Mouse (Mus musculus) midbrain, embryonic 14.5 days (tissue): Measurements from ENCODE around the gene Ubb. TPM values are rescaled to one million over a fixed set of nuclear protein-coding genes. Genes with fewer than 3 reads are reported as not detected.
"Not testable (repeated sequence)": the region's sequence is repeated elsewhere in the genome, so short reads cannot be mapped to it uniquely, and the experiment has no call there.

ENCODE experiments used
- ATAC-seq: fragments of 200-750 bp; cut with Nextera tagmentation; 2 replicates; pipeline ENCODE4 v1.8.0; 2017; ENCODE audit warnings: moderate number of reproducible peaks, moderate library complexity; ENCODE audit not compliant: low FRiP score, low TSS enrichment
- DNase-seq: peaks from one replicate; pipeline ENCODE4 v3.0.0-alpha.2; 2015
- H3K27ac ChIP-seq: fragments of 300-500 bp; sonication (generic); replicated peaks from 2 replicates; pipeline ENCODE4 v1.5.1; 2014; ENCODE audit warnings: mild to moderate bottlenecking, low read depth, low read length, moderate library complexity
- H3K27me3 ChIP-seq: fragments of 300-500 bp; sonication (generic); 2 replicates; pipeline ENCODE4 v1.6.1; 2014; ENCODE audit warnings: low read length, control low read depth, mixed read lengths; ENCODE audit not compliant: control insufficient read depth, insufficient read depth
- H3K36me3 ChIP-seq: fragments of 300-500 bp; sonication (generic); 2 replicates; pipeline ENCODE4 v1.6.1; 2014; ENCODE audit warnings: low read length, control low read depth; ENCODE audit not compliant: control insufficient read depth, insufficient read depth
- H3K4me1 ChIP-seq: fragments of 300-500 bp; sonication (generic); 2 replicates; pipeline ENCODE4 v1.6.1; 2014; ENCODE audit warnings: mild to moderate bottlenecking, antibody characterized with exemption, low read length, control low read depth; ENCODE audit not compliant: control insufficient read depth, insufficient read depth
- H3K4me2 ChIP-seq: fragments of 300-500 bp; sonication (generic); 2 replicates; pipeline ENCODE4 v1.6.1; 2014; ENCODE audit warnings: mild to moderate bottlenecking, low read length, moderate library complexity
- H3K4me3 ChIP-seq: fragments of 300-500 bp; sonication (generic); replicated peaks from 2 replicates; pipeline ENCODE4 v1.5.1; 2014; ENCODE audit warnings: low read depth, low read length
- H3K9ac ChIP-seq: fragments of 300-500 bp; sonication (generic); replicated peaks from 2 replicates; pipeline ENCODE4 v1.6.1; 2014; ENCODE audit warnings: mild to moderate bottlenecking, low read length, moderate library complexity
- H3K9me3 ChIP-seq: fragments of 300-500 bp; sonication (generic); 2 replicates; pipeline ENCODE4 v1.6.1; 2016; ENCODE audit warnings: low read length, control low read depth, mixed read lengths; ENCODE audit not compliant: control insufficient read depth
- WGBS: fragments of 180-500 bp; shearing (Covaris S2); extraction: QIAGEN DNeasy Blood & Tissue Kit; methylation state at CpG from one replicate; pipeline ENCODE4 v1.1.7; 2014; 5-methylcytosine and 5-hydroxymethylcytosine counted together
- polyA plus RNA-seq: library from polyadenylated mRNA; unstranded; fragments of >200 nt; fragmentation: Nextera tagmentation; extraction: Ambion mirVana; gene quantifications from 2 replicates; pipeline ENCODE4 v1.2.1, GENCODE M21; 2014

The Ubb gene
- 4,878 and 5,143 TPM in 2 replicates for polyA plus RNA-seq

DNA sequence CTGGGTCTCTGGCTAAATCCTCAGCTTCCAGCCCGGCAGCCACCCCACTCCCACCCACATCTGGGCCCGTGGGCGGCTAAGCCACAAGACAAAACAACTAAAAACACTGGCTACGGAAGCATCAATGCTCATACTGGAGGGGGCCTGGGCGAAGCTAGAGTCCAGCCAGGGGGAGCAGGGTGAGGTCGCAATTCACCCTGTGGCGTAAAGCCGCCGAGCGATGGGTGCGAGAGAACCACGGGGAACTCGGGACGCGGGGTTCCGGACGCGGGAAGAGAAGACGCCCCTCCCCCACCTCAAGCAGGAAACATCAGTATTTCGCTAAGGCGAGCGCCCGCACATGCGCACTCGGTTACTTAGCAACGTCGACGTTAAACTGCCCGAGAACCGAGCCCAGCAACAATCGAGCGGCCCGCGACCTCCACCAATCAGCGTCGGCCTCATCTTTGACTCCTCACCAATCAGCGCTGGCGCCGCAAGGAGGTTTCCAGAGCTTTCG is at the start of gene Ubb:
Ubb (plus strand) TSS at position 445 of the 499 bp plus-strand sequence.
- under 1% methylated on average over 40 of the region's 40 CpGs for WGBS
- no peaks in the 10 kb centered on the region for H3K9me3 ChIP-seq

DNA sequence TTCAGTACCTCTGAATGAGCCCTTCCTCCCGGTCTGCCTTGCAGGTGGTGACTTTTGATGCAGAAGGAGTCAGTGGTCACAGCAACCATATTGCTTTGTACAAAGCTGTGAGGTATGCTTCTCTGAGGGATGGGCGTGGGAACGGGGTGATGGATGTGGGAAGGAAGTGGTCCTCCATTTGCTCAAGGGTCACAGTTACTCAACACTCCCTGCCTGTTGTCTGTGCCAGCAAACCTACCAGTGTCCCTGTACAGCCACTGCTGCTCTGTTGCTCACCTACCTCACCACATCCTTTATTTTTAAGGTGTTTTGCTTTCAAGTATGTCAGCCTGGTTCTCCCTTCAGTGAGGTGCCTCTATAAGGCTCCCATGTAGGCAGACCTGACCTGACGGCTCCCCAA is 43.3 kb upstream of the Ubb start:
- no peak for DNase-seq
- Histone ChIP-seq H3K27me3 (no peaks in the 10 kb centered on the region), H3K4me2 (no peak overlapping the region), H3K4me1 (0 out of 2 replicates have a peak, but pooled peaks cover 2% of the 10 kb centered on the region), H3K4me3 (no peak overlapping the region), H3K27ac (no peak overlapping the region), H3K9ac (no peak overlapping the region), H3K36me3 (no peaks in the 10 kb centered on the region), H3K9me3 (no peaks in the 10 kb centered on the region)
- WGBS = 89% methylated on average over 4 of the region's 4 CpGs
- no peak for ATAC-seq

More for the DNA sequence above, at the start of gene Ubb:
- Histone ChIP-seq H3K4me2 (peak within 1 kb of the TSS; percentile 85), H3K27me3 (no peaks in the 10 kb centered on the region), H3K9ac (peak within 1 kb of the TSS; percentile 95), H3K36me3 (peaks cover 21% of the 10 kb centered on the region), H3K4me1 (peaks cover 36% of the 10 kb centered on the region), H3K4me3 (peak within 1 kb of the TSS; percentile 55), H3K27ac (peak within 1 kb of the TSS; percentile 98)
- ATAC-seq = peak; percentile 96
- DNase-seq = peak; percentile 100

DNA sequence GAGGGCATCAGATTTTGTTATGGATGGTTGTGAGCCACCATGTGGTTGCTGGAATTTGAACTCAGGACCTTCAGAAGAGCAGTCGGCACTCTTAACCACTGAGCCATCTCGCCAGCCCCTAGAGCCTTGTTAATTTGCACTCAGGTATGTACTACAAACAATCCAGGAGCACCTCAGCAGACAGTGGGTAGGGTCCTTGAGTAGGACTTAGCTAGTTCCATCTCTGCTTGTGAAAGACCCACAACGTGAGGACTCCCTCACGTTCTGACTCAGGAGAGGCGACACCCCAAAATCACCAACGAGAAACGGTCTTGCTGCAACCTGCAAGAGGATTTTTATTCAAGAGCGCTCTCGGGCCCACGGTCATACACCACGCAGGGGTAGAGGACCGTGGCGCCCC is 42.6 kb upstream of the Ubb start:
- not testable (repeated sequence) for H3K27me3 ChIP-seq, H3K36me3 ChIP-seq, ATAC-seq, H3K4me2 ChIP-seq, DNase-seq, H3K9me3 ChIP-seq, H3K9ac ChIP-seq, H3K27ac ChIP-seq, H3K4me1 ChIP-seq, H3K4me3 ChIP-seq
- 97% methylated on average over 13 of the region's 13 CpGs for WGBS

DNA sequence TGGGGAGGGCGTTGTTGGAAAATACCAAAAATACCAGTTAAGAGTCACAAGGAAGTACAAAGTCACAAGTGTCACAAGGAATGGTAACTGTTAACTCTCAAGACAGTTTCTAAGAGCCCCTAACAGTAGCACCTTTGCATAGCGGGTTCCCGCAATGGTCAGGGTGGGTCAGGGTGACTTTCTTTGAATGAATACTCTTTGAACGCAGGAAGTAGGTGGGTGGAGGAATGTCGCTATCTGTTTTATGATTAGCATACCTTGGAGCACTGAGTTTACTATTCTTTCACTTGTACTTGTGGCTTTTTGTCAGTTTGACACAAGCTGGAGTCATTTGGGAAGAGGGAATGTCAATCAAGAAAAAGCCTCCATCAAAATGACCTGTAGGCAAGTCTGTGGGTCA is 42.2 kb upstream of the Ubb start:
- WGBS = 96% methylated on average over 5 of the region's 5 CpGs
- not testable (repeated sequence) for H3K36me3 ChIP-seq, H3K9ac ChIP-seq, H3K4me3 ChIP-seq, ATAC-seq, DNase-seq, H3K27me3 ChIP-seq, H3K4me2 ChIP-seq, H3K27ac ChIP-seq, H3K4me1 ChIP-seq, H3K9me3 ChIP-seq

DNA sequence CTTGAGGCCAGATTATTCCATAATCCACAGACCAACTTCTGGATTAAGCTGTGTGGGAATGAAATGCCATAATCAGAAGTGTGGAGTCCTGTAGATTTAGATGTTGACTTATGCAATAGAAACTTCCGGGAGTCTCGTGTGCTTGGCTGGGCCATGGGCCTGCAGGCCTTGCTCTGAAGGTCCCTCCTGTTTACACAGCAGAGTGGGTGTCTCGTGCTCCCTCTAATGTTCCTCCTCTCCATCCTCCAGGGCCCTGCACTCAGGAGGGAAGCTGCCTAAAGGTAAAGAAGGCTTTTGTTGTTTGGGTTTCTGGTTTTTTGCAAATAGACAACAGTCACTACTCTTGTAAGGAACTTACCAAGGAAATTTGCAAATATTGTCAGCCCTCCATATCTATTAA is 41.4 kb upstream of the Ubb start:
- Histone ChIP-seq H3K9me3 (no peaks in the 10 kb centered on the region), H3K27ac (no peak overlapping the region), H3K4me1 (0 out of 2 replicates have a peak, but pooled peaks cover 2% of the 10 kb centered on the region), H3K27me3 (no peaks in the 10 kb centered on the region), H3K9ac (no peak overlapping the region), H3K4me2 (no peak overlapping the region), H3K4me3 (no peak overlapping the region), H3K36me3 (no peaks in the 10 kb centered on the region)
- ATAC-seq (no peak), DNase-seq (no peak)
- WGBS = 85% methylated on average over 3 of the region's 3 CpGs

DNA sequence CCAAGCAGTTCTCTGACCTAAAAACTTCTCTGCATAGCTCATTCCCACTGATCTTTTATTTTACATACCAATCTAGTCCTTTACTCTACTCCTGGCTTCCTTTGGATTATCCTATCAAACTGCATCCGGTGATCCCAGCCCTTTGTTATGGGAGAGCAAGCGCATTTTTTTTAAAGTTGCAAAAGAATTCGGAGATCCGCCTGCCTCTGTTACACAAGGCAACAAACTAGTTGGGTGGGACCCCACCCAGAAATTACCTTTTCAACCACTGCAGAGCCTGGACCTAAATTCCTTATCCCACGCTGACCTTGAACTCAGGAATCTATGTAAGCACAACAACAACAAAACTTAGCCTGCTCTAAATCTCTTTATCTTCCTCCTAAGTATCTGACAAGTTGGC is 40.0 kb upstream of the Ubb start:
- no peak for DNase-seq
- no peak overlapping the region for H3K27ac ChIP-seq
- no peak overlapping the region for H3K4me3 ChIP-seq
- 0 out of 2 replicates have a peak, but pooled peaks cover 2% of the 10 kb centered on the region for H3K4me1 ChIP-seq
- H3K27me3 ChIP-seq = no peaks in the 10 kb centered on the region
- no peak overlapping the region for H3K9ac ChIP-seq
- no peak overlapping the region for H3K4me2 ChIP-seq
- 77% methylated on average over 5 of the region's 5 CpGs for WGBS
- H3K9me3 ChIP-seq = no peaks in the 10 kb centered on the region
- no peaks in the 10 kb centered on the region for H3K36me3 ChIP-seq
- ATAC-seq = no peak

DNA sequence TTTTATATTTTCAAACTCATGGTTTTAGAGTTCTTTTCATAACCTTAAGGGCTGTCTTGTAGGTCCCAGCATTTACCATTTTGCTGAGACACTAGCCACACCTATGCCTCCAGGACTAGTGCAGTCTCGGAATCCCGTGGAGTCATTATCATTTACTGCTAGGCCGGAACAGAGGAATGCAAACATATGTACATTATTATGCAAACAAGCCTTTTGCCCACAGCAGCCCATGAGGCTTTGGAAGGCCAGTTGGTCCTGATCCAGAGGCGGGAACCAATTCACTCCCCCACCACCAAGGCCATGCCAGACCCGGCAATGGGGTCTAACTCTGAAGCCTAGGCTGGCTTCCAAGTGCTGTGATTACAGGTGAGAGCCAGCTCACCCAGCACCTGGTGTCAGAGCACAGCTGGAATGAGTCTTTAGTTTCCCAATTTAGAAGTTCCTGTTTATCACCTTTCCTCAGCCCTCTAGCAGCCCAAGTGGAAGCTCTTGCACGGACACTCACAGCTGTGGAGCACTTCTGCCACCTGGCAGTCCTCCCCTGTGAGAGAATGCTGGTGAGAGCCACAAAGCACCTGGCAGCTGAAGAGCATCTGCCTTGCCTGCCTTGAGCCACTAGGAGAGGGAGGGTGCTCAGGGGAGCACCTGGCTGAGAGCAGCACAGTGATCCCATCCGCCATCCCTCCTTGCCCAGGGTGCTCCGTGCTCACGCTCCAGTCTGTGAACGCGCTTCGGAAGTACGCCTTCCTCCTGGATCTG is 39.3 kb upstream of the Ubb start:
- H3K36me3 ChIP-seq = no peaks in the 10 kb centered on the region
- H3K4me3 ChIP-seq = no peak overlapping the region
- 69% methylated on average over 13 of the region's 13 CpGs for whole genome bisulfite sequencing
- H3K4me2 ChIP-seq = no peak overlapping the region
- no peaks in the 10 kb centered on the region for H3K27me3 ChIP-seq
- no peaks in the 10 kb centered on the region for H3K9me3 ChIP-seq
- ATAC-seq = no peak
- 0 out of 2 replicates have a peak, but pooled peaks cover 2% of the 10 kb centered on the region for H3K4me1 ChIP-seq
- H3K9ac ChIP-seq = no peak overlapping the region
- H3K27ac ChIP-seq = no peak overlapping the region
- DNase-seq = no peak

DNA sequence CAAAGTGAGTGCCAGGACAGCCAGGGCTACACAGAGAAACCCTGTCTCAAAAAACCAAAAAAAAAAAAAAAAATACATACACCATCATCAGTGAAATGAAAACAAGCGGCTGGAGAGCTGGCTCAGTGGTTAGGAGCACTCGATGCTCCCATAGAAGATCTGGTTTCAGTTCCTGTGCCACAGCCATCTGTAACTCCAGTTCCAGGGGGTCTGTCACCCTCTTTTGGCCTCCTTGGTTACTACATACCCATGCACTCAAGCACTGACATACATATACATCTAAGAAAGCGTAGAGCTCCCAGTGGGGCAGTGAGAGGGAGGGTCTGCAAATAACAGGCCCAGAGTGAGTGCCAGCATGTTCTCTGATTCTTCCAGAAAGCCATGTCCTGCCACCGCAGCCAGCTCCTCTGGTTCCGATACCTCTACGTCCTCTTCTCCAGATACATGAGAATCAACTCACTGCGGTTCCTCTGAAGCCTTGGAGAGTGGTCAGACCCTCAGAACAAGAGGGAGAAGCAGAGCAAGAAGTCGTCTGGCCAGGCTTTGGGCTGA is 38.4 kb upstream of the Ubb start:
- Histone ChIP-seq H3K9me3 (no peaks in the 10 kb centered on the region), H3K27ac (no peak overlapping the region), H3K27me3 (no peaks in the 10 kb centered on the region), H3K36me3 (no peaks in the 10 kb centered on the region), H3K4me3 (no peak overlapping the region), H3K4me2 (no peak overlapping the region), H3K4me1 (0 out of 2 replicates have a peak, but pooled peaks cover 2% of the 10 kb centered on the region), H3K9ac (no peak overlapping the region)
- ATAC-seq = no peak
- DNase-seq = no peak
- WGBS = 92% methylated on average over 8 of the region's 8 CpGs

DNA sequence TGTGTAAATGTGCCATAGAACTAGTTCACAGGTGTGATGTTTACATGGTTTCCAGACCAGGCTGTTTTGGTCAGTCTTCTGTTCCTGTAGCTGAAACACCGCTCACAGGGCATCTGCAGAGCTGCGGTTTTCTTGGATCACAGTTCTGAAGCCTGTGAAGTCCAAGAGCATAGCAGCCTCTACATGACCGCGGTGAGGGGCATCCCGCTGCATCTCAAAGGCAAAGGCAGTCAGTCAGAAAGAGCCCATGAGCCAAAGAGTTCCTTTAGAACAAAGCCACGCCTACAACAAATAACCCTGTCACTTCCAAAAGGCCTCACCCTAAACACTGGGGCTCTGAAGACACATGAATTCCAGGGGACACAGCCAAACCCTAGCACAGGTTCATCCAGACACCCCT is 37.7 kb upstream of the Ubb start:
- 0 out of 2 replicates have a peak, but pooled peaks cover 2% of the 10 kb centered on the region for H3K4me1 ChIP-seq
- 73% methylated on average over 6 of the region's 6 CpGs for WGBS
- no peak overlapping the region for H3K9ac ChIP-seq
- no peaks in the 10 kb centered on the region for H3K27me3 ChIP-seq
- ATAC-seq = no peak
- H3K4me2 ChIP-seq = no peak overlapping the region
- H3K9me3 ChIP-seq = no peaks in the 10 kb centered on the region
- DNase-seq = no peak
- no peak overlapping the region for H3K4me3 ChIP-seq
- no peaks in the 10 kb centered on the region for H3K36me3 ChIP-seq
- H3K27ac ChIP-seq = no peak overlapping the region
